Mouse (Mus musculus) hindbrain, postnatal 0 days (tissue): ENCODE data around the gene Nell2. TPM values are rescaled to one million over a fixed set of nuclear protein-coding genes. Genes with fewer than 3 reads are reported as not detected.

Source experiments
- ATAC-seq: fragments of 200-750 bp; cut with Nextera tagmentation; 2 replicates; pipeline ENCODE4 v1.8.0; 2017; ENCODE audit warnings: mild to moderate bottlenecking, moderate TSS enrichment, moderate library complexity
- DNase-seq: peaks from one replicate; pipeline ENCODE4 v3.0.0-alpha.2; 2015; ENCODE audit warnings: low spot score
- H3K27ac ChIP-seq: fragments of 300-500 bp; sonication (generic); 2 replicates; pipeline ENCODE4 v1.5.1; 2014; ENCODE audit warnings: mild to moderate bottlenecking
- H3K27me3 ChIP-seq: fragments of 300-500 bp; sonication (generic); 2 replicates; pipeline ENCODE4 v1.6.1; 2014; ENCODE audit warnings: low read length, mixed read lengths; ENCODE audit not compliant: insufficient read depth
- H3K36me3 ChIP-seq: fragments of 300-500 bp; sonication (generic); 2 replicates; pipeline ENCODE4 v1.6.1; 2014; ENCODE audit warnings: low read length, mixed read lengths; ENCODE audit not compliant: insufficient read depth
- H3K4me1 ChIP-seq: fragments of 300-500 bp; sonication (generic); 2 replicates; pipeline ENCODE4 v1.6.1; 2014; ENCODE audit warnings: antibody characterized with exemption, low read length, mixed read lengths; ENCODE audit not compliant: insufficient read depth
- H3K4me2 ChIP-seq: fragments of 300-500 bp; sonication (generic); 2 replicates; pipeline ENCODE4 v1.6.1; 2014; ENCODE audit warnings: low read depth, mild to moderate bottlenecking, low read length, moderate library complexity, mixed read lengths
- H3K4me3 ChIP-seq: fragments of 300-500 bp; sonication (generic); 2 replicates; pipeline ENCODE4 v1.5.1; 2014; ENCODE audit warnings: low read length
- H3K9ac ChIP-seq: fragments of 300-500 bp; sonication (generic); replicated peaks from 2 replicates; pipeline ENCODE4 v1.6.1; 2014; ENCODE audit warnings: mild to moderate bottlenecking, low read length, moderate library complexity, mixed read lengths
- H3K9me3 ChIP-seq: fragments of 300-500 bp; sonication (generic); 2 replicates; pipeline ENCODE4 v1.6.1; 2016; ENCODE audit warnings: low read length, mixed read lengths
- CTCF ChIP-seq: IDR thresholded peaks from 2 replicates; pipeline ENCODE4 v1.5.1; 2016; ENCODE audit warnings: antibody characterized with exemption, control low read depth, low read depth
- WGBS: fragments of 180-500 bp; shearing (Covaris S2); extraction: QIAGEN DNeasy Blood & Tissue Kit; methylation state at CpG from one replicate; pipeline ENCODE4 v1.1.7; 2014; 5-methylcytosine and 5-hydroxymethylcytosine counted together
- polyA plus RNA-seq: library from polyadenylated mRNA; unstranded; fragments of >200 nt; fragmentation: Nextera tagmentation; extraction: Ambion mirVana; gene quantifications from 2 replicates; pipeline ENCODE4 v1.2.1, GENCODE M21; 2015
- total RNA-seq: library from RNA; depleted of rRNA; stranded (reverse); fragments of >200 nt; gene quantifications from 2 replicates; pipeline ENCODE4 v1.2.3, GENCODE M21; 2014

Gene Nell2
- total and polyA plus RNA-seq, 2 experiments from 2014 or later: 148 to 173 TPM

GRCm38 (mm10) chr15:95330926-95331325, 197.4 kb downstream of the Nell2 start:
- H3K4me2 ChIP-seq: no peak overlapping the region
- WGBS: 91% methylated on average over 2 of the region's 2 CpGs
- no peak overlapping the region for H3K4me3 ChIP-seq
- H3K27ac ChIP-seq: no peak overlapping the region
- TF ChIP-seq CTCF: no peak
- no peaks in the 10 kb centered on the region for H3K4me1 ChIP-seq
- H3K9me3 ChIP-seq: no peaks in the 10 kb centered on the region
- H3K36me3 ChIP-seq: no peaks in the 10 kb centered on the region
- no peaks in the 10 kb centered on the region for H3K27me3 ChIP-seq
- ATAC-seq: no peak
- DNase-seq: no peak
- H3K9ac ChIP-seq: no peak overlapping the region

- no peaks in the 10 kb centered on the region for H3K36me3 ChIP-seq
- WGBS: 94% methylated on average over 2 of the region's 2 CpGs
- no peaks in the 10 kb centered on the region for H3K9me3 ChIP-seq
- H3K27me3 ChIP-seq: no peaks in the 10 kb centered on the region
- no peak overlapping the region for H3K4me2 ChIP-seq
- H3K4me3 ChIP-seq: no peak overlapping the region
- no peak for TF ChIP-seq CTCF
- DNase-seq (no peak), ATAC-seq (no peak)
- no peaks in the 10 kb centered on the region for H3K4me1 ChIP-seq
- no peak overlapping the region for H3K9ac ChIP-seq
- H3K27ac ChIP-seq: no peak overlapping the region
These were observed 205.6 kb downstream of the Nell2 start for GRCm38 (mm10) chr15:95322744-95323143.

GRCm38 (mm10) chr15:95316626-95317025, 211.7 kb downstream of the Nell2 start:
- DNase-seq (no peak), ATAC-seq (no peak)
- no peak overlapping the region for H3K4me3 ChIP-seq
- no peak overlapping the region for H3K9ac ChIP-seq
- no peaks in the 10 kb centered on the region for H3K9me3 ChIP-seq
- no peaks in the 10 kb centered on the region for H3K36me3 ChIP-seq
- H3K27me3 ChIP-seq: no peaks in the 10 kb centered on the region
- whole genome bisulfite sequencing: 62% methylated on average over 4 of the region's 4 CpGs
- TF ChIP-seq CTCF: no peak
- H3K27ac ChIP-seq: no peak overlapping the region
- H3K4me1 ChIP-seq: peaks cover 7% of the 10 kb centered on the region
- H3K4me2 ChIP-seq: no peak overlapping the region

GRCm38 (mm10) chr15:95314808-95315145, 213.6 kb downstream of the Nell2 start:
- TF ChIP-seq CTCF: no peak
- Histone ChIP-seq H3K9me3 (no peaks in the 10 kb centered on the region), H3K4me1 (peaks cover 7% of the 10 kb centered on the region), H3K9ac (no peak overlapping the region), H3K27me3 (no peaks in the 10 kb centered on the region), H3K4me2 (no peak overlapping the region), H3K27ac (no peak overlapping the region), H3K4me3 (no peak overlapping the region), H3K36me3 (no peaks in the 10 kb centered on the region)
- 0 out of 2 replicates have a peak, but pooled peaks have one; percentile 43 for ATAC-seq
- DNase-seq: no peak
- WGBS: 76% methylated on average over 5 of the region's 5 CpGs

- DNase-seq: peak; percentile 55
- Histone ChIP-seq H3K9me3 (no peaks in the 10 kb centered on the region), H3K4me2 (peak overlapping the region; percentile 17; the same call in 1 of the 2 replicates), H3K27ac (peak overlapping the region; percentile 21; the same call in 1 of the 2 replicates), H3K27me3 (no peaks in the 10 kb centered on the region), H3K9ac (no peak overlapping the region), H3K4me1 (peaks cover 7% of the 10 kb centered on the region), H3K4me3 (no peak overlapping the region), H3K36me3 (no peaks in the 10 kb centered on the region)
- 0 out of 2 replicates have a peak, but pooled peaks have one; percentile 56 for ATAC-seq
- 25% methylated on average over 16 of the region's 16 CpGs for WGBS
- no peak for TF ChIP-seq CTCF
These were observed 214.1 kb downstream of the Nell2 start for GRCm38 (mm10) chr15:95314121-95314807.

GRCm38 (mm10) chr15:95313286-95313685, 215.1 kb downstream of the Nell2 start:
- H3K27ac ChIP-seq: no peak overlapping the region
- TF ChIP-seq CTCF: no peak
- peak; percentile 67; the same call in 1 of the 2 replicates for ATAC-seq

GRCm38 (mm10) chr15:95304102-95304501, 224.3 kb downstream of the Nell2 start:
- peak; percentile 47; the same call in 1 of the 2 replicates for ATAC-seq

More at GRCm38 (mm10) chr15:95313286-95313685, 215.1 kb downstream of the Nell2 start:
- no peaks in the 10 kb centered on the region for H3K36me3 ChIP-seq
- H3K9ac ChIP-seq: no peak overlapping the region
- no peaks in the 10 kb centered on the region for H3K9me3 ChIP-seq
- no peak overlapping the region for H3K4me3 ChIP-seq
- WGBS: 30% methylated on average over 5 of the region's 5 CpGs
- no peak overlapping the region for H3K4me2 ChIP-seq
- H3K4me1 ChIP-seq: peaks cover 7% of the 10 kb centered on the region
- DNase-seq: peak; percentile 60
- no peaks in the 10 kb centered on the region for H3K27me3 ChIP-seq

More at GRCm38 (mm10) chr15:95304102-95304501, 224.3 kb downstream of the Nell2 start:
- Histone ChIP-seq H3K4me2 (no peak overlapping the region), H3K27ac (no peak overlapping the region), H3K27me3 (no peaks in the 10 kb centered on the region), H3K4me3 (no peak overlapping the region), H3K36me3 (no peaks in the 10 kb centered on the region), H3K9ac (no peak overlapping the region), H3K4me1 (no peaks in the 10 kb centered on the region), H3K9me3 (no peaks in the 10 kb centered on the region)
- DNase-seq: peak; percentile 77
- TF ChIP-seq CTCF: no peak
- WGBS: 38% methylated on average over 8 of the region's 8 CpGs
